Mouse (Mus musculus) limb, embryonic 13.5 days (tissue): ENCODE data around the gene Xab2. TPM values are rescaled to one million over a fixed set of nuclear protein-coding genes. Genes with fewer than 3 reads are reported as not detected.

Experiments
- ATAC-seq: fragments of 200-750 bp; cut with Nextera tagmentation; 2 replicates; pipeline ENCODE4 v1.8.0; 2017; ENCODE audit warnings: low read depth, moderate number of reproducible peaks, moderate TSS enrichment; ENCODE audit not compliant: low FRiP score
- H3K27ac ChIP-seq: fragments of 300-500 bp; sonication (generic); 2 replicates; pipeline ENCODE4 v1.5.1; 2015; ENCODE audit warnings: inconsistent platforms, mild to moderate bottlenecking, moderate library complexity
- H3K27me3 ChIP-seq: fragments of 300-500 bp; sonication (generic); 2 replicates; pipeline ENCODE4 v1.6.1; 2015; ENCODE audit warnings: mild to moderate bottlenecking, inconsistent platforms
- H3K36me3 ChIP-seq: fragments of 300-500 bp; sonication (generic); 2 replicates; pipeline ENCODE4 v1.6.1; 2015; ENCODE audit warnings: inconsistent platforms, mild to moderate bottlenecking, moderate library complexity
- H3K4me1 ChIP-seq: fragments of 300-500 bp; sonication (generic); 2 replicates; pipeline ENCODE4 v1.6.1; 2015; ENCODE audit warnings: inconsistent platforms
- H3K4me2 ChIP-seq: fragments of 300-500 bp; sonication (generic); replicated peaks from 2 replicates; pipeline ENCODE4 v1.6.1; 2015; ENCODE audit warnings: inconsistent platforms, mild to moderate bottlenecking, moderate library complexity
- H3K4me3 ChIP-seq: fragments of 300-500 bp; sonication (generic); 2 replicates; pipeline ENCODE4 v1.5.1; 2015; ENCODE audit warnings: moderate library complexity, mild to moderate bottlenecking, inconsistent platforms
- H3K9ac ChIP-seq: fragments of 300-500 bp; sonication (generic); 2 replicates; pipeline ENCODE4 v1.6.1; 2015; ENCODE audit warnings: mild to moderate bottlenecking, inconsistent platforms
- H3K9me3 ChIP-seq: fragments of 300-500 bp; sonication (generic); 2 replicates; pipeline ENCODE4 v1.6.1; 2016; ENCODE audit warnings: inconsistent platforms
- WGBS: fragments of 180-500 bp; shearing (Covaris S2); methylation state at CpG from one replicate; pipeline ENCODE4 v1.1.7; 2015; 5-methylcytosine and 5-hydroxymethylcytosine counted together
- polyA plus RNA-seq: library from polyadenylated mRNA; unstranded; fragments of >200 nt; fragmentation: Nextera tagmentation; extraction: Ambion mirVana; gene quantifications from 2 replicates; pipeline ENCODE4 v1.2.1, GENCODE M21; 2015

Gene Xab2
- polyA plus RNA-seq, 1 experiment from 2014 or later: 61.1 TPM

DNA sequence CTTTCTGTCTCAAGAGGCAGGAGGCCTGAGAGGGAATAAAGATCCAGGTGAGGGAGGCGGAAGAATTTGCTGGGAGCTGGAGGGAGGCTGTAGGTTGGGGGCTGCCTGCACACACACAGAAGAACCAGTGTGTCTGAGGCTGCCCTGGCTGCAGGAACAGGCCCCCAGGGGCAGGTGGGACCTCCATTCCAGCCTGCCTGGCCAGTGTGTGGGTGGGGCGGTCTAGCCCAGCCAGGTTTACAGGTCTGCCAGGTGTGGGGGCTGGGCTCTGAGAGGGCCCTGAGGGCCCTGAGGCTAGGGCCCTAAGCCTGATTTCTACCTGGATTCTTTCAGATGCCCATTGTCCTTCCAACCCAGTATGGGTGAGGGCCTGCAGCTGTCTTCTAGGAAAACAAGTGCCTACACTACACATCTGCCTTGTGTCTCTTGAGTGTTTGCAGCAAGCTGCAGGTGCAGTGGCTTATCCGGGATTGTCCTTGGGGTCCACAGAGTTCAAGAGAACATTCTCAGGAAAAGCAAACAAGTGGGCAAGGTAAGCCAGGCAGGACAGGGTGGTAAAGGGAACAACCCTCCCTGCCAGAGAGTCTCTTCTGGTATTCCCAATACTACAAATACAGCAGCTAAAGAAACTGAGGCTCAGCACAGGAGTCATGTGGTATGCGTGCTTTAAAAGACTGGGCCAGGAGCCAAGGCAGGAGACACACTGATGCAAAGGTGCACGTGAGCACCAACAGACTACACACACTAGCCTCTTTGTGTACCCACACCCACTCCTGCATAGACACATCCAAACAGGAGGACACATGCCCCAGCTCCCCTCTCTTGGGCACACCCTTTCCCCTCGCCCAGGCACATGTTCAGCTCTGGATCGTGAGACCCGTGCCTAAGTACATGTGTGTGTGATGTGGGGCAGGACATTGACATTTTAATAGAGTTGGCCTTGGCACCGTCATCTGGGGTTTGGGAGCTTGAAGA is 41.4 kb downstream of the Xab2 start:
- Histone ChIP-seq H3K27ac (peak overlapping the region; percentile 34; the same call in 1 of the 2 replicates), H3K4me2 (0 out of 2 replicates have a peak overlapping the region, but pooled peaks have one; percentile 2), H3K36me3 (no peaks in the 10 kb centered on the region), H3K9ac (no peak overlapping the region), H3K27me3 (no peaks in the 10 kb centered on the region), H3K4me1 (peaks cover 11% of the 10 kb centered on the region), H3K9me3 (no peaks in the 10 kb centered on the region), H3K4me3 (no peak overlapping the region)
- ATAC-seq: peak; percentile 30; the same call in 1 of the 2 replicates
- WGBS: 61% methylated on average over 9 of the region's 9 CpGs

DNA sequence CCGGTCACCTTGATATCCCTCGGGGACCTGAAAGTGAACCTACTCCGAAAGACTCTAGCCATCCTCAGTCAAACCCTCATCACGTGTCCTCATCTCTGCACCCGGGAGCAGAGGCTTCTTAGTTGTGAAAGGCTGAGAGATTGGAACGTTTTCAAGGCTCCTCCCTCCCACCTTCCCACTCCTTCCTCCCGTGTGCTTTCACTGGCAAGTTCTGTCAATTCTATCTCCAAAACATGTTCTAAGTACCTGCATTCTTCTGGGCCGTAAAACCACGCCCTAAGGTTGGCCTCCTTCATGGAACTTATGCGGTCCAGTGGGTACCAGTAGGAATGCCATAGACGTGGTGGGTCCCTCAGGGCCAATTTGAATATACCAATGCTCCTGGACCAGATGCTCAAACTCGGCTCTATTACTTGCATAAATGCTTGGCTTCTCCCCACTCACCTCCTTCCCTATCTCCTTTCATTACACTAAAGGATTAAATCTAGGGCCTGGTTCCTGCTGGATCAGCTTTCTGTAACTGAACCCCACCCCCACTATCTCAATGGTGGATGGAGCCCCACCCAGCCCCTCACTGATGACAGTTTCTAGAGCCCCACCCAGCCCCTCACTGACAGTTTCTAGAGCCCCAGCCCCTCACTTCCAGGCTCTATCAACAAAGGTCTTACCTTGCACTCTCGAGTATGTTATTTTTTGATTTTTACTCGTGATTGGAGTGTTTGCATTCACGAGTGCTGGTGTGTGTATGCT is 44.7 kb downstream of the Xab2 start:
- H3K9ac ChIP-seq: no peak overlapping the region
- WGBS: 65% methylated on average over 15 of the region's 15 CpGs
- H3K4me3 ChIP-seq: no peak overlapping the region
- H3K4me2 ChIP-seq: no peak overlapping the region
- H3K4me1 ChIP-seq: peaks cover 11% of the 10 kb centered on the region
- H3K27ac ChIP-seq: no peak overlapping the region
- no peak for ATAC-seq
- no peaks in the 10 kb centered on the region for H3K9me3 ChIP-seq
- no peaks in the 10 kb centered on the region for H3K27me3 ChIP-seq
- no peaks in the 10 kb centered on the region for H3K36me3 ChIP-seq

DNA sequence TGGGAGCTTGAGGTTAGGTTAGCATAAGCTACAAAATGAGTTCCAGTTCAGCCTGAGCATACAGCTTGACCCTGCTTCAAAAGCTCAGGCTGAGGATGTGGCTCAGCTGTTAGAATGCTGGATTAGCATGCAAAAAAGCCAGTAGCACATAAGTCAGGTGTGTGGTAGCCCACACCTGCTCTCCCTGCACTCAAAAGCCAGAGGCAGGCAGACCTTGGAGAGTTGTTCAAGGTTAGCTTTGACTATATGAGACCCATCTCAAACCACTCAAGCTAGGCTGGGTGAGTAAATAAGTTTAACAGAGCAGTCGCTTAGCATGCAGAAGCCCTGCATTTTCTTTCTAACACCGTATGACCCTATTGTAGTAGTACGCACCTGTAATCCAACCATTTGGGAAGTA is 46.6 kb downstream of the Xab2 start:
- H3K4me3 ChIP-seq: no peak overlapping the region
- H3K27ac ChIP-seq: no peak overlapping the region
- no peaks in the 10 kb centered on the region for H3K27me3 ChIP-seq
- peaks cover 6% of the 10 kb centered on the region for H3K4me1 ChIP-seq
- no peak overlapping the region for H3K9ac ChIP-seq
- H3K36me3 ChIP-seq: no peaks in the 10 kb centered on the region
- no peak overlapping the region for H3K4me2 ChIP-seq
- ATAC-seq: no peak
- H3K9me3 ChIP-seq: no peaks in the 10 kb centered on the region
- WGBS: 91% methylated on average over 3 of the region's 3 CpGs

DNA sequence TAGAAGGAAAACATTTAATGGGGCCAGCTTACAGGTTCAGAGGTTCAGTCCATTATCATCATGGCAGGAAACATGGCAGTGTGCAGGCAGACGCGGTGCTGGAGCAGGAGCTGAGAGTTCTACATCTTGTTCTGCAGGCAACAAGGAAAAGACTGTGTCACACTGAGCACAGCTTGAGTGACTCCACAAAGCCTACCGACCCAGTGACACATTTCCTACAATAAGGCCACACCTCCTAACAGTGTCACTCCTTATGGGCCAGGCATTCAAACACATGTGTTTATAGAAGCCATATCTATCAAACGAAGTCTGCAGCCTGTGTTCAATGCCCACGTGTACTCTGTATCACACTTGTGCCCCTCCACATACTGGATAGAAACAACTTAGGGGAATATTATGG is 51.3 kb downstream of the Xab2 start:
- no peak overlapping the region for H3K27ac ChIP-seq
- no peaks in the 10 kb centered on the region for H3K36me3 ChIP-seq
- ATAC-seq: no peak
- H3K9ac ChIP-seq: no peak overlapping the region
- no peaks in the 10 kb centered on the region for H3K4me1 ChIP-seq
- no peaks in the 10 kb centered on the region for H3K9me3 ChIP-seq
- 89% methylated on average over 5 of the region's 5 CpGs for WGBS
- H3K27me3 ChIP-seq: no peaks in the 10 kb centered on the region
- no peak overlapping the region for H3K4me2 ChIP-seq
- no peak overlapping the region for H3K4me3 ChIP-seq

DNA sequence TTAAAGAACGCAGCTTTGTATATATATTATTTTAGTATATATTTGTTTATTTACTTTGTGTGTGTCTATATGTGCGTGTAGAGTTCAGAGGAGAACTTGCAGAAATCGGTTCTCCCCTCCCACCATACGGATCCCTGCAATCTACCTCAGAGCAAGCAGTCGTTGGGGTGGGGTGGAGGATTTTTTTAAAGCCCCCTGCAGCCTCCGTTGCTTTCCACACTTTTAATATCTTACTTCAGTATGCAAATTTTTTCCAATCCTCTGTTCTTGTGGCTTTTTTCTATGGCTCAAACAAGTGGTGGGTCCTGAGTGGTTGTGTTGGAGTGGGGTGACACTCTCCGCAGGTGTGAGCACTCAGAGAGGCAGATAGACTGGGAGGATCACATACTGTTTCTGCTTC is 52.7 kb downstream of the Xab2 start:
- Histone ChIP-seq H3K27me3 (no peaks in the 10 kb centered on the region), H3K9ac (no peak overlapping the region), H3K27ac (no peak overlapping the region), H3K4me2 (peak overlapping the region; percentile 40; the same call in 1 of the 2 replicates), H3K36me3 (no peaks in the 10 kb centered on the region), H3K4me1 (no peaks in the 10 kb centered on the region), H3K9me3 (no peaks in the 10 kb centered on the region), H3K4me3 (no peak overlapping the region)
- WGBS: 16% methylated on average over 7 of the region's 7 CpGs
- ATAC-seq: no peak

DNA sequence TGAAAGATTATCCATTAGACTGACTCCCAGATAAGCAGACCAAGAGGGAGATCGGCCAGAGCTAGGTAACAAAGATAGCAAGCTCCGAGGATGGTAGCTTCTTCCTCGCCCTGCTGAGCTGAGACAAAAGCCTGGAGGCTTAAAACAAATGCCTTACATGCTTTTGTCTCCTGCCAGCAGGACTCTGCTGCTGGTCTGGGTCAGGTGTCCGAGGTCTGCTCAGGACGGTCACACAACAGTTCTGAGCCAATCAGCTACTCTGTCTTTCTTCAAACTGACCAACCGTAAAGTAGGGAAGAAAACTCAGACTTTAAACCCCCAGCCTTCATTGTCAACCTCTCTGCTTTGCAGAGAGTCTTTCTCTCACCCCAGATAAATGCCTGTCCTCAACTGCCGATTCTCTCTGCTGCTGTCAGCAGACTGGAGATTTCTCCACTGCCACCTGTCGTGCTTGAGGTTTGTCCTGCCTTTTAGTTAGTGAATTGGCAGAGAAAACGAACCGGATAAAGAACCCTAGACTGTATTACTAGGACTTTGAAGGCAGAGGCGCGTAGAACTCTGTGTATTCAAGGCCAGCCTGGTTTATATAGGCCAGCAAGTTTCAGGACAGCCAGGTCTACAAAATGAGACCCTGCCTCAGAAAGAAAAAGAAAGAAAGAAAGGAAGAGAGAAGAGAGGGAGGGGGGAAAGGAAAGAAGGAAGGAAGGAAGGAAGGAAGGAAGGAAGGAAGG is 53.3 kb downstream of the Xab2 start, which contains the start of gene C330021F23Rik:
Gene C330021F23Rik, plus strand, starts transcription at position 350 of the 731 bp plus-strand sequence.
- Histone ChIP-seq H3K27ac (no peak within 1 kb of the TSS), H3K9ac (no peak within 1 kb of the TSS), H3K4me1 (no peaks in the 10 kb centered on the region), H3K9me3 (no peaks in the 10 kb centered on the region), H3K4me3 (no peak within 1 kb of the TSS), H3K36me3 (no peaks in the 10 kb centered on the region), H3K4me2 (peak within 1 kb of the TSS; percentile 40), H3K27me3 (no peaks in the 10 kb centered on the region)
- ATAC-seq: 0 out of 2 replicates have a peak, but pooled peaks have one; percentile 36
- WGBS: 4% methylated on average over 12 of the region's 12 CpGs

Other genes with a start within 250 kb of the Xab2 start
- gene Arhgef18, start 228.3 kb downstream of the Xab2 start, polyA plus RNA-seq: 8.4 and 10.4 TPM in 2 replicates
- gene Pex11g, start 153.6 kb downstream of the Xab2 start, polyA plus RNA-seq: 4.5 and 6.3 TPM in 2 replicates
- gene Tex45, start 150.5 kb downstream of the Xab2 start, polyA plus RNA-seq: not detected in 2 replicates
- 57.0 and 57.8 TPM in 2 replicates for gene Zfp358, start 128.2 kb downstream of the Xab2 start, polyA plus RNA-seq
- 54.3 and 54.7 TPM in 2 replicates for gene Mcoln1, start 120.9 kb downstream of the Xab2 start, polyA plus RNA-seq
- 23.5 and 25.4 TPM in 2 replicates for gene Pnpla6, start 105.9 kb downstream of the Xab2 start, polyA plus RNA-seq
- 0.65 and 0.79 TPM in 2 replicates for gene C330021F23Rik, start 53.3 kb downstream of the Xab2 start, polyA plus RNA-seq
- gene Camsap3, start 34.0 kb downstream of the Xab2 start, polyA plus RNA-seq: 6.6 and 7.2 TPM in 2 replicates
- 97.7 and 99.1 TPM in 2 replicates for gene Pet100, start 232 bp upstream of the Xab2 start, polyA plus RNA-seq
- 0.33 TPM in 1 of 2 replicates, not detected in the other for gene Pcp2, start 4.2 kb upstream of the Xab2 start, polyA plus RNA-seq
- gene Stxbp2, start 9.6 kb upstream of the Xab2 start, polyA plus RNA-seq: 27.1 TPM in 2 replicates
- gene Retn, start 34.5 kb upstream of the Xab2 start, polyA plus RNA-seq: 0.17 TPM in 1 of 2 replicates, not detected in the other
- gene Mcemp1, start 44.4 kb upstream of the Xab2 start, polyA plus RNA-seq: 0.17 TPM in 1 of 2 replicates, not detected in the other
- gene Fcor, start 51.0 kb upstream of the Xab2 start, polyA plus RNA-seq: 16.4 TPM in 2 replicates
- 41.5 and 43.1 TPM in 2 replicates for gene Trappc5, start 55.0 kb upstream of the Xab2 start, polyA plus RNA-seq
- gene Fcer2a, start 72.9 kb upstream of the Xab2 start, polyA plus RNA-seq: 0.43 and 0.56 TPM in 2 replicates
- gene Clec4g, start 99.3 kb upstream of the Xab2 start, polyA plus RNA-seq: not detected in 2 replicates
- 0.23 and 0.47 TPM in 2 replicates for gene Cd209a, start 127.7 kb upstream of the Xab2 start, polyA plus RNA-seq
- gene Cd209e, start 233.0 kb upstream of the Xab2 start, polyA plus RNA-seq: not detected in 2 replicates